Comparison of ENCODE assay signal across 12 mouse cellular contexts in genomic region chr1:192840655-192841054, GRCm38 (mm10).
"Had no signal": no experiment of that assay in that cellular context is flagged by ENCODE, and none has a peak within 500 bp of the region (broad histone marks: within the 10 kb centered on the region; RNA-seq: fewer than 3 reads in every experiment).

No protein-coding gene starts in this region.

- H3K27ac ChIP-seq: left cerebral cortex, adult 2 months; liver, embryonic 13.5 days; midbrain, embryonic 12.5 days had no signal

- H3K4me2 ChIP-seq: liver, embryonic 13.5 days; lung, embryonic 15.5 days; midbrain, embryonic 12.5 days had no signal

- H3K9me3 ChIP-seq: liver, embryonic 13.5 days; lung, embryonic 15.5 days; midbrain, embryonic 12.5 days had no signal

- H3K4me3 ChIP-seq: left cerebral cortex, adult 2 months; liver, embryonic 13.5 days; lung, embryonic 15.5 days; midbrain, embryonic 12.5 days had no signal

- H3K4me1 ChIP-seq: liver, embryonic 13.5 days had no signal

- H3K36me3 ChIP-seq: liver, embryonic 13.5 days had no signal

- H3K9ac ChIP-seq: liver, embryonic 13.5 days; liver, postnatal 0 days; lung, embryonic 15.5 days; midbrain, embryonic 12.5 days had no signal

- DNase-seq: kidney, adult 18-20 months; kidney, postnatal 25 days; liver; liver, embryonic 13.5 days; liver, postnatal 0 days; right cerebral cortex, adult 18-20 months; right cerebral cortex, postnatal 25 days; thymus, postnatal 4 days had no signal

- ATAC-seq: liver, postnatal 0 days; midbrain, embryonic 16.5 days had no signal
